Mouse (Mus musculus) neutrophil, adult 83 days (primary cell): ENCODE measurements around the gene Mb21d2. TPM values are rescaled to one million over a fixed set of nuclear protein-coding genes. Genes with fewer than 3 reads are reported as not detected.

Experiments
- total RNA-seq, 2 experiments: library from RNA; stranded (reverse); gene quantifications; one replicate each; pipeline ENCODE4 v1.2.4; 2023

The Mb21d2 gene
- under 1 TPM in 1 of 2 experiments, not detected in 1; 0.22 TPM for total RNA-seq

GRCm38 (mm10) chr16:28928815-28929685 is at the start of gene Mb21d2:
TSS of gene Mb21d2 (minus strand) at chr16:28929673.

Other genes with a start within 250 kb of the Mb21d2 start
- not detected for gene Fgf12, start 176.6 kb downstream of the Mb21d2 start, total RNA-seq